Mouse (Mus musculus): ENCODE data around the gene Slco3a1. TPM values are rescaled to one million over a fixed set of nuclear protein-coding genes. Genes with fewer than 3 reads are reported as not detected.

The Slco3a1 gene
- total RNA-seq, 2 experiments from 2014 or later, result 56.9 to 64.7 TPM

DNA sequence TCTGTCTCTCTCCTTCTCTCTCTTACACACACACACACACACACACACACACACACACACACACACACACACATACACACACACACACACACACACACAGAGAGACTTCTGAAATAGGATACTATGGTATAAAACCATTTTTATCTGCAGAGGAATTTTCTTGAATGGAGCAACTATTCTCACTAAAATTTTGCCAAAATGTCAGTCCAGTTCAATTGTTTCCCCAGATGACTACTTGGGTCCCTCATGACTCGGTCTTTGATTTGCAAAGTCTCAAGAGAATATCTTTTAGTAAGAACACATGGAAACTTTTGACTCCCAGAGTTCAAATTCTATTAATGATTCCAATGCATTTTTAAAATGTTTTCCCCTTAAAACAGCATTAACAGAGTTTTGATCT, 60.8 kb downstream of the Slco3a1 start:
- intact Hi-C loops (cut with DNase I), result no loop called here
- no peak for DNase-seq

GRCm38 (mm10) chr7:74491683-74492355, 62.8 kb downstream of the Slco3a1 start:
- DNase-seq, result no peak
- intact Hi-C loops (cut with DNase I), result no loop called here

DNA sequence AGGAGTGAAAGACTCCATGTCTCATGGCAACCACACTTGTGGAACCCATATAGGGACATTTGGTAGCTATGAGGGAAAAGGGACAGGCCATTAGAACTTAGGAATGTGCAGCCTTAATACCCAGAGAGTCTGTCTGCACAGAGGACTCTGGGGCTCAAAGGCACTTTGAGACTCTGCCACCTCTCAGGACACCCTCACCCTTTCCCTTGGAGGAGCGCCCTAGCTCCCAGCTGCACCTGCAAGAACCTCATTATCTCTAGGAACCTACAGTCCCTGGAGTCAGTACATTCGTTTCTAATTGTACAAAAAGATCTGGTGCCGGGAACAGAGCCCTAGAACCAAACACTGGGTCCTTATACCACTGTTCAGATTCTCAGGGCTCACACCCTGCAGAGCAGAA, 66.4 kb downstream of the Slco3a1 start:
- intact Hi-C loops (cut with DNase I), result no loop called here
- no peak for DNase-seq

DNA sequence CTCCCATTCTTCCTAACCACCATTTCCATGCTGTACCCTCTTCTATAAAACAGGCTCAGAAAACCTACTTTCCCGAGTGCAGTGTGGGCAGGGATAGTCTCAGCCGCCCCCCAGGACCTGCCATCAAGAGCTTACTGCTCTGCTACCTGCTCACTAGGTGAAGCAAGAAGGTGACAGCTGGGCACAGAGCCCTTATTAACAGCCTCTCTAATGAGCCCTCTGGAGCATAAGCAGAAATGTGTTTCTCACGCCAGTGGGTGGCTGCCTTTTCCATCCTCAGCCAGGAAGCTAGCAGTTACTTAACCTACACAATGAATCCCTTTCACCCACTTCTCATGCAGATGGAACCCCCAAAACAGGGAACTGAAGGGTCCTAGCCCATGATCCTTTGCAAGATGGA, 66.9 kb downstream of the Slco3a1 start:
- DNase-seq, result no peak
- intact Hi-C loops (cut with DNase I), result no loop called here

GRCm38 (mm10) chr7:74486083-74486482, 68.5 kb downstream of the Slco3a1 start:
- no peak for DNase-seq
- intact Hi-C loops (cut with DNase I), result no loop called here

GRCm38 (mm10) chr7:74485669-74486068, 68.9 kb downstream of the Slco3a1 start:
- intact Hi-C loops (cut with DNase I), result no loop called here
- no peak for DNase-seq

DNA sequence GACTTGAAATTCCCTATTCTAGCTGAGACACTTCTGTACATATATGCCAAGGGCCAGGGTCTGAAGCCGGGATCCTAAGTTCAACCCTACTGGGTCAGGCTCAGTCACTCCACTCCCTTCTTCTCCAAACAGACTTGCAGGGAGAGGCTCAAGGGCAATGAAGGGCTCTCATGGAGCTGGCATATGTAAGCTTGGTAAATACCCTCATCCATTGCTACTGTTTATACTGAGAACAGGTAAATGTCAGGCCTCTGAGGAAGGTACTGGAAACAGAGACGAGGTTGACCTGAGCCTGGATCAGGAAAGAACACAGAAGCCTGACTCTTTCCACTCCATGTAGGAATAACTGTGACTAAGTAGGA, 70.6 kb downstream of the Slco3a1 start:
- DNase-seq, result no peak
- intact Hi-C loops (cut with DNase I), result no loop called here

GRCm38 (mm10) chr7:74483294-74484023, 71.1 kb downstream of the Slco3a1 start:
- intact Hi-C loops (cut with DNase I), result no loop called here

DNA sequence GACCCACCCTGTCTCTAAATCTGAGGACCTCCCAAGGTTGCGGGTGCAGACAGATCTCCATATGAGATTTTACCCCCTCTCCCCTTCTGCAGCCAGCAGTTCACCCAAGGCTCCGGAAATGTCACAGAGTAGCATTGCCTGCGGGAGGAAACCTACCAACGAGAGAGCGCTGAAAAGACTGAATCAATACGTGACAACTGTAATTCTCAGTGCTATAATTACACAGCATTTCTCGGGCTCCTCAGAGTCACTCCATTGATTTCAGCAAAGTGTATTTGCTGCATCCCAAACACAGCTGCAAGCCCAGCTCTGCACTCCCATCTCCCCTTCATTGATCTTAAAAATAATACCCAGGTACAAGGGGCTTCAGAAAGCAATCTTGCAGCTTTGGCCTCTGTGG, 82.8 kb downstream of the Slco3a1 start:
- DNase-seq, result no peak
- intact Hi-C loops (cut with DNase I), result no loop called here

More at GRCm38 (mm10) chr7:74483294-74484023, 71.1 kb downstream of the Slco3a1 start:
- no peak for DNase-seq

DNA sequence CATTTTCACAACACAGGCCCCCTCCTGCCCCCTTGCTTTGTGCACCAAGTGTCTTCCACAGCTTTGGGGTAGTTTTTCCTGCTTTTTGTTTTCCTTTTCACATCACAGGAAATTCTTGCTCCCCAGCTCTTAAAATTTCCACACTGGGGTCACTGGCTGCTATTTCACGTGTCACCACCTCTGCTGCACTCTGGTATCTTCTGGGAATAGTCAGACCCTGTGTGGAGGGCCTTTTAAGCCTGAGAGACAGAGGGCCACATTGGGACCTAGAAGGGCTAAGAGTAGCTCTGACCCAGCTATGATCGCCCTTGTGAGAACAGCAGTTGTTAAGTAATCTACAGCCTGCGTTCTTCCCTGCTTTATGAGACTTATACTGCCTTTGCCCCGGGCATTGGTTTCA, 87.7 kb downstream of the Slco3a1 start:
- DNase-seq, result no peak
- intact Hi-C loops (cut with DNase I), result no loop called here

- intact Hi-C loops (cut with DNase I), result no loop called here
- no peak for DNase-seq
These were observed 89.9 kb downstream of the Slco3a1 start for GRCm38 (mm10) chr7:74464638-74465037.

DNA sequence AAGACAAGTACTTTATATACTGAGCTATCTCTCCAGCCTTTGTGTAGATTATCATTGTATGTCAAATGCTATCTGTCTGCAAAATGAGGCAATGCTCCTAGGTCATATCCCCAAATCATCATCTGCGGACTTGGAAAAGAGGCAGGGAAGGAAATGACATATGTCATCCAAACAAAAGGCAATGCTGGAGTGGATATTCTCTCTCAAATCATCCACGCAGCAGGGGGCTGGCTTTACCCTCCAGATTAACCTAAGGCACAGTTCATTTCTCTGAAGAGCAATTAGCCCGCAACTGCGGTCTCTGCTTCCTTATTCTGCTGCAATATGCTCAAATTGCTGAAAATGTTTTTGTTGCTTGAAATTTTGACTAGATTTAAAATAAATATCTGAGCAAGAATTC, 92.1 kb downstream of the Slco3a1 start:
- intact Hi-C loops (cut with DNase I), result no loop called here
- no peak for DNase-seq

DNA sequence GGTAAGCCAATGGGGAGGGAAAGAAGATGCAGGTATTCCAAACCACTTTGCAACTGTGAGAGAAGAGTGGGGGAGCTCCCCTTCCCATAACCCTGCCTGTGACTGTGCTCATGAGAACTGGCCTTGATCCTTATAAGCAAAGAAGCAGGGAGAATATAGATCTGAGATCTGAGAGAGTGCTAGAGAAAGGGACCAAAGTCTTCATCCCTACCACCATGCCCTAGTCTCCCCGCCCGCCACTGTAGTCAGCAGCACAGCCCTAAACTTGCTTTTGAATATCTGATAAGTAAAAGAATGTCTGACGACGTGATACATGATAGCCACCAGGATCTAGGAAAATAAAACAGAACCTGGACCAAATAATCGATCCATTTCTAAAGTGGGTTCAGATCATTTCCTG, 92.8 kb downstream of the Slco3a1 start:
- DNase-seq, result no peak
- intact Hi-C loops (cut with DNase I), result no loop called here

DNA sequence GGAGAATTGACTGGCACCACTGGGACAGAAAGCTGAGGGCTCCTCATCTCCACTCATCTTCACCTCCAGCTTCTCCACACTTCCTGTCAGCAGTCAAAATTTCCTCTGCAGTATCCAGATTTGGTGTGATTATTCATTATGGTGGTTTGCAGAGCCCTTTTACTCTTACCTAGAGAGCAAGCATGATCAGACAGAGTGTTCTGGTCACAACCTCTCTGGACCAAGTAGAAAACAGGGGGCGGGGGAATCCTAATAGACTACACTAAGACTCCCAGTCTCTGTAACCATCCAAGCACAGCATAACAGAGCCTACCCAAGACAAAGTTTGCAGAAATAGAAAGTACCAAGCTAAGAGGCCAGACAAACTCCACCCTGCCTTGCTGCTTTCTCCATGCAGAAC, 93.4 kb downstream of the Slco3a1 start:
- DNase-seq, result no peak
- intact Hi-C loops (cut with DNase I), result no loop called here

- no peak for DNase-seq
- intact Hi-C loops (cut with DNase I), result no loop called here
These were observed 94.8 kb downstream of the Slco3a1 start for GRCm38 (mm10) chr7:74459812-74460211.

DNA sequence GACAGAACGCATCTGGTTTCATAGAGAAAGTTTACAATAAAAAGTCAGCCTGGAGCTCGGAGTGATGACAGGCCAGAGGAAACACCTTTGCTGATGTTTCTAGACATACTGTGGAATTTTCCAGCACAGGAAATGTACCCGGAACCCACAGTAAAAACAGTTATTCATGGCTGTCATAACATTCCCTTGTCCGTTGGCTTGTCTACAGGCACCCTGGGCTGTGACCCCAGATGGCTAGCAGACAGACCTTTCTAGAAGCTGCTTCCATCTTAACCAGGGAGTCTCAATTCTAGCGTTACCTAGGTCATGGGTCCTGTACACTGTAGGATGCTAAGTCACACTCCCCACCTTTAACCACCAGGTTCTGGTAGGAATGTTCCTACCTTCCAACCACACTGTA, 95.3 kb downstream of the Slco3a1 start:
- DNase-seq, result no peak
- intact Hi-C loops (cut with DNase I), result no loop called here

- DNase-seq, result peak; percentile 28 to 37
- intact Hi-C loops (cut with DNase I), result no loop called here
These were observed 95.9 kb downstream of the Slco3a1 start for GRCm38 (mm10) chr7:74458475-74459221.

DNA sequence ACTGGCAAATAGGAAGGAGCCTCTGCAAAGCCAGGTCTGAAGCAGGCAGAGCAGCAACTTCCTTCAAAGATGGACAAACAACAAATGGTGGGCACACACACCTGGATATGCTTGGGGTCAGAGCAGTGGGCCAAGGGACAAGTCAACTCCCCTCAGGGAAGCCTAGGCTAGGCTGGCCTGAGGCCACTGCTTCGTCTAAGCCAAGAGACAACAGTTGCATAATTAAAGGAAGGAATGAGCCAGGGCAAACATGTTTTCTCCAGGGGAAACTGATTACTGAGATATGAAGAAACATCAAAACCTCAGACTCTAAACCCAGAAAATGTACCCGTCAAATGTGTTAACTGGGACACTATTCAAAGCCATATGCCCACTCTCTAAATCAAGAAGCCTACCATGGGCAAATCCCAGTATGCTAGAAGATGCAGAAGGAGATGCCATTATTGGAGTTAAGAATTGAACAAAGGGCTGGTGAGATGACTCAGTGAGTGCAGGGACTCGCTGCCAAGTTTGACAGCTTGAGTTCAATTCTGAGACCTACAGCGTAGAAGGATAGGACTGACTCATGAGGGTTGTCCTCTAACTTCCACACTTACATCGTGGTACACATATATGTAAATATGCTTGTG, 97.1 kb downstream of the Slco3a1 start:
- intact Hi-C loops (cut with DNase I), result no loop called here
- DNase-seq, result peak; percentile 51 to 57

GRCm38 (mm10) chr7:74456781-74457180, 97.8 kb downstream of the Slco3a1 start:
- DNase-seq, result no peak
- intact Hi-C loops (cut with DNase I), result no loop called here

DNA sequence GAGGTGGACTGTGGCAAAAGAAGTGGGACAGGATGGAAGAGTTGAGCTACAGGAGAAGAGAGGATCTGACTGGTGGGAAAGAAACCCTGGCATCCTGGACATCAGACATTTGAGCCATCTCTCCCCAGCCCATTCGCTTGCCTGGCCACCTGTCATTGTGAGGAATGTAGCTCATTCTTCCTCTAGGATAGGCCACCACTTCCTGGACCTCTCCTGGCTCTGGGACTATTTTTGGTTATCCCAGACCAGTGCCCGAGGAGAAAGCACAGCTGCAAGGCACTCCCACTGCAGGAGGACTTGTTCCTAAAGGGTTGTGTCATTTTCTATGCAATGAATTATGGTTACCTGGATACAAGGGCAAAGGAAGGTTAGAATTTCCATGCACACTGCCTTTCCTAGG, 103.5 kb downstream of the Slco3a1 start:
- intact Hi-C loops (cut with DNase I), result no loop called here
- DNase-seq, result no peak

GRCm38 (mm10) chr7:74449802-74450201, 104.8 kb downstream of the Slco3a1 start:
- intact Hi-C loops (cut with DNase I), result no loop called here

More at GRCm38 (mm10) chr7:74449802-74450201, 104.8 kb downstream of the Slco3a1 start:
- no peak for DNase-seq

All from gastrocnemius, postnatal 36 days (tissue).